Mouse (Mus musculus) erythroblast, embryonic 14.5 days (primary cell): ENCODE measurements around the gene Dcun1d2.

Experiments used
- GATA1 ChIP-seq: IDR thresholded peaks from 2 replicates; pipeline ENCODE4 v1.6.1; 2012; ENCODE audit warnings: low read length, inconsistent platforms, mixed read lengths
- TAL1 ChIP-seq: IDR thresholded peaks from 3 replicates; pipeline ENCODE4 v1.6.1; 2012; ENCODE audit warnings: low read length, inconsistent platforms, mixed read lengths

DNA sequence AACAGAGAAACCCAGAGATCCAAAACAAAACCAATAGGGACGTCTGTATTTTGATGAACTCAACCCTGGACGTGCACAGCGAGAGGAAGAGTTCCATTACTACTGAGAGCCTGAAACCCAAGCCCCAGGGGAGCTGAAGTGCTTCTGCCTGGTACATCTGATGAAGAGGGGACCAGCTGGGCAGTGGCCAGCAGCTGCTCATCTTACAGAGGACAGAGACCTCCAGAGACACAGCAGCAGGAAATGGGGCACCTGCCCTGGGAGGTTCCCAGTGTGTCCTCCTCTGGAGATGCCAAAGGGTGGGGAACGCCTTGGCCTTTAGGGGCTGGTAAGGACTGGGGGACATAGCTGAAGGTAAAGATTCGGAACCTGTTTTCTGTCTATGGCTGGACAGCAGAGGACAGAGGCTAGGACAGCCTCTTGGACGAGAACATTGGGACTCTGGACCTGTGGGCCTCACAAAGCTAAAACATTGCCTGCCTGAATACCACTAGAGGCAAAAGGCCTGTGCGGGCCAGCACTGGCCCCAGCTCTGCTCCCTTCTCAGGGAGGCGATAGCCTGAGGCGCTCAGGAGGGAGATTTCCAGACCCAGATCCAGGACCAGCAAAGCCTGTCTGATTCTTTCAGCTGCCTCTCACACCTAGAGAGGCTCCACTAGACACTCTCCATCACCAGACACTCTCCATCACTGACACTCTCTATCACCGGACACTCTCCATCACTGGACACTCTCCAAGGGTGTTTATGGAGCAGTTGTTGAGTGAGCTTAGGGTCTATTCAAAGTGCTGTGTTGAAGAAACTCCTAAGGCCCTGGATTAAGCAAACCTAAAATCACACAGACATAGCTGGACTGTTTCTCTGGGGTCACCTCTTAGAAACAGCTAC, 44.7 kb downstream of the Dcun1d2 start:
- TF ChIP-seq GATA1 (no peak), TAL1 (no peak)
